Mouse (Mus musculus): ENCODE data around the gene Nme6.
"Not testable (repeated sequence)": the region's sequence is repeated elsewhere in the genome, so short reads cannot be mapped to it uniquely, and the experiment has no call there.

Nme6 gene

GRCm38 (mm10) chr9:109832391-109833087 lies at the start of gene Nme6:
Gene Nme6, plus strand, starts transcription at chr9:109832749.
- DNase-seq (ENCODE audit: low spot score) = peak; percentile 87

- not testable (repeated sequence) for DNase-seq (ENCODE audit: low spot score)
These were observed 42.0 kb upstream of the Nme6 start, which contains the start of gene Fbxw27 for GRCm38 (mm10) chr9:109790570-109790969. Gene Fbxw27, minus strand, starts transcription at chr9:109790670.

- DNase-seq (ENCODE audit: low spot score) = no peak
These were observed 37.3 kb upstream of the Nme6 start for GRCm38 (mm10) chr9:109795221-109795620.

- no peak for DNase-seq (ENCODE audit: low spot score)
These were observed 36.7 kb upstream of the Nme6 start for GRCm38 (mm10) chr9:109795811-109796210.

GRCm38 (mm10) chr9:109798051-109798450 lies 34.5 kb upstream of the Nme6 start:
- peak; percentile 30 for DNase-seq (ENCODE audit: low spot score)

- DNase-seq (ENCODE audit: low spot score) = not testable (repeated sequence)
These were observed 27.0 kb upstream of the Nme6 start for GRCm38 (mm10) chr9:109805596-109805995.

- no peak for DNase-seq (ENCODE audit: low spot score)
These were observed 26.3 kb upstream of the Nme6 start for GRCm38 (mm10) chr9:109806260-109806659.

- no peak for DNase-seq (ENCODE audit: low spot score)
These were observed 25.8 kb upstream of the Nme6 start for GRCm38 (mm10) chr9:109806695-109807293.

GRCm38 (mm10) chr9:109807898-109808297 lies 24.7 kb upstream of the Nme6 start:
- DNase-seq (ENCODE audit: low spot score) = no peak

- no peak for DNase-seq (ENCODE audit: low spot score)
These were observed 20.6 kb upstream of the Nme6 start, which contains the start of gene Spink8 for GRCm38 (mm10) chr9:109811980-109812379. Gene Spink8, plus strand, starts transcription at chr9:109812280.

GRCm38 (mm10) chr9:109813424-109813823 lies 19.1 kb upstream of the Nme6 start:
- no peak for DNase-seq (ENCODE audit: low spot score)

- no peak for DNase-seq (ENCODE audit: low spot score)
These were observed 16.2 kb upstream of the Nme6 start for GRCm38 (mm10) chr9:109816341-109816740.

GRCm38 (mm10) chr9:109825739-109826138 lies 6.8 kb upstream of the Nme6 start:
- no peak for DNase-seq (ENCODE audit: low spot score)

- no peak for DNase-seq (ENCODE audit: low spot score)
These were observed 6.4 kb upstream of the Nme6 start for GRCm38 (mm10) chr9:109826181-109826580.

GRCm38 (mm10) chr9:109833088-109833412 lies 501 bp downstream of the Nme6 start:
- no peak for DNase-seq (ENCODE audit: low spot score)

GRCm38 (mm10) chr9:109849312-109849758 lies 16.8 kb downstream of the Nme6 start, which contains the start of gene Camp:
Gene Camp, minus strand, starts transcription at chr9:109849617.
- peak; percentile 94 for DNase-seq (ENCODE audit: low spot score)

- DNase-seq (ENCODE audit: low spot score) = peak; percentile 44
These were observed 17.6 kb downstream of the Nme6 start for GRCm38 (mm10) chr9:109850099-109850498.

- no peak for DNase-seq (ENCODE audit: low spot score)
These were observed 21.8 kb downstream of the Nme6 start for GRCm38 (mm10) chr9:109854341-109854740.

- DNase-seq (ENCODE audit: low spot score) = no peak
These were observed 23.4 kb downstream of the Nme6 start for GRCm38 (mm10) chr9:109855947-109856346.

GRCm38 (mm10) chr9:109862397-109863044 lies 30.0 kb downstream of the Nme6 start:
- DNase-seq (ENCODE audit: low spot score) = peak; percentile 78

- no peak for DNase-seq (ENCODE audit: low spot score)
These were observed 30.5 kb downstream of the Nme6 start for GRCm38 (mm10) chr9:109863085-109863484.

- DNase-seq (ENCODE audit: low spot score) = no peak
These were observed 33.7 kb downstream of the Nme6 start for GRCm38 (mm10) chr9:109866218-109866617.

- DNase-seq (ENCODE audit: low spot score) = no peak
These were observed 38.5 kb downstream of the Nme6 start for GRCm38 (mm10) chr9:109870983-109871572.

Data from adipocyte (in vitro differentiated cells).